Comparison of ENCODE assay signal across 15 mouse cellular contexts in genomic region chr13:93354420-93355278, GRCm38 (mm10). TPM values are rescaled to one million over a fixed set of nuclear protein-coding genes. Genes with fewer than 3 reads are reported as not detected.
DNase-seq lines count a peak whose midpoint lies in the region; ATAC-seq and TF ChIP-seq lines count a peak whose summit lies in the region.
"Had no signal": no experiment of that assay in that cellular context is flagged by ENCODE, and none has a peak within 500 bp of the region (broad histone marks: within the 10 kb centered on the region; RNA-seq: fewer than 3 reads in every experiment).

No protein-coding gene starts in this region.

- H3K9me3 ChIP-seq in lung, embryonic 14.5 days (ENCODE audit: low read depth, low read length), result no peaks in the 10 kb centered on the region
- H3K9me3 ChIP-seq in hindbrain, embryonic 13.5 days, result no peaks in the 10 kb centered on the region
- H3K9me3 ChIP-seq: G1E had no signal

- 64% methylated on average over 7 of the region's 7 CpGs for WGBS in lung, embryonic 14.5 days
- WGBS in hindbrain, embryonic 13.5 days, result 76% methylated on average over 7 of the region's 7 CpGs

- DNase-seq in lung, embryonic 14.5 days, result peak; percentile 24
- DNase-seq in lung, postnatal 10 days, result no peak
- DNase-seq in CD4-positive, CD25-positive, alpha-beta regulatory T cell, adult 2 months (ENCODE audit: low read depth, low spot score), result peak; percentile 40
- DNase-seq in ZHBTc4 (ENCODE audit: low read depth, low spot score), result peak; percentile 8
- no peak for DNase-seq in heart, adult 9 months (ENCODE audit: low spot score in 2 of 2)
- DNase-seq in kidney, postnatal 10 days, result no peak
- DNase-seq: heart, adult 18-20 months; heart, postnatal 36 days; kidney, adult 2 months; lung, adult 2 months; right cerebral cortex, postnatal 4 days had no signal

- no peak for ATAC-seq in lung, embryonic 14.5 days (ENCODE audit: insufficient read depth)
- ATAC-seq in inflammation-experienced regulatory T-cells, adult 6 months, result peak; percentile 52
- no peak for ATAC-seq in hindbrain, embryonic 13.5 days (ENCODE audit: low FRiP score)

- no peak overlapping the region for H3K4me2 ChIP-seq in lung, embryonic 14.5 days
- no peak overlapping the region for H3K4me2 ChIP-seq in hindbrain, embryonic 13.5 days

- peaks cover 3% of the 10 kb centered on the region; the same call in 1 of the 2 replicates for H3K36me3 ChIP-seq in lung, embryonic 14.5 days (ENCODE audit: insufficient read depth)
- H3K36me3 ChIP-seq in hindbrain, embryonic 13.5 days, result peaks cover 3% of the 10 kb centered on the region; the same call in 1 of the 2 replicates

- TF ChIP-seq CTCF in lung, embryonic 14.5 days (IDR thresholded peaks at IDR 0.05; ENCODE audit: low read depth), result no peak

- H3K9ac ChIP-seq in lung, embryonic 14.5 days, result no peak overlapping the region
- no peak overlapping the region for H3K9ac ChIP-seq in hindbrain, embryonic 13.5 days

- H3K27ac ChIP-seq in lung, embryonic 14.5 days (ENCODE audit: low read depth), result no peak overlapping the region
- H3K27ac ChIP-seq in hindbrain, embryonic 13.5 days, result no peak overlapping the region
- H3K27ac ChIP-seq: left cerebral cortex, adult 2 months had no signal

- H3K27me3 ChIP-seq in lung, embryonic 14.5 days (ENCODE audit: insufficient read depth, low read length), result no peaks in the 10 kb centered on the region
- H3K27me3 ChIP-seq in hindbrain, embryonic 13.5 days, result no peaks in the 10 kb centered on the region

- H3K4me1 ChIP-seq in lung, embryonic 14.5 days (ENCODE audit: insufficient read depth), result no peaks in the 10 kb centered on the region
- H3K4me1 ChIP-seq in hindbrain, embryonic 13.5 days (replicated peaks), result 0 out of 2 replicates have a peak, but pooled peaks cover 5% of the 10 kb centered on the region

- no peak overlapping the region for H3K4me3 ChIP-seq in lung, embryonic 14.5 days (ENCODE audit: low read depth, low read length)
- no peak overlapping the region for H3K4me3 ChIP-seq in hindbrain, embryonic 13.5 days
- H3K4me3 ChIP-seq: left cerebral cortex, adult 2 months had no signal

RNA-seq across cellular contexts. Expression of gene Homer1, which starts 55.2 kb away (rescaled TPM):
- 5.8 and 6.4 TPM in 2 replicates for polyA plus RNA-seq in lung, embryonic 14.5 days (2014; fragmentation: Nextera tagmentation; extraction: Ambion mirVana)
- 1 to 10 TPM; 2.4 to 4.5 (median 4.1) TPM for polyA plus RNA-seq in inflammation-experienced regulatory T-cells, adult 6 months (2017; shearing (Covaris generic))
- polyA plus RNA-seq in hindbrain, embryonic 13.5 days (2015; fragmentation: Nextera tagmentation; extraction: Ambion mirVana), result 11.7 and 11.8 TPM in 2 replicates

Comparison
In these comparisons a context has a peak if more than half of its experiments do, and no peak if none do; other contexts are left out.
1. DNase-seq: peak in lung, embryonic 14.5 days (single experiment), CD4-positive, CD25-positive, alpha-beta regulatory T cell, adult 2 months (single experiment) and ZHBTc4 (single experiment); none in lung, postnatal 10 days (single experiment), heart, adult 9 months (0 of 2) and kidney, postnatal 10 days (single experiment).